Mouse (Mus musculus) olfactory bulb, adult 2 months (tissue): ENCODE data around the gene St6galnac4.

ENCODE experiments used
- CTCF ChIP-seq: fragments of 200-500 bp; IDR thresholded peaks from 2 replicates; pipeline ENCODE4 v1.5.1; 2012; ENCODE audit warnings: low read depth, mild to moderate bottlenecking, low read length, moderate library complexity; ENCODE audit not compliant: insufficient read depth
- POLR2A ChIP-seq: fragments of 200-500 bp; IDR thresholded peaks from 2 replicates; pipeline ENCODE4 v1.6.1; 2012; ENCODE audit warnings: mild to moderate bottlenecking, low read depth, low read length, moderate library complexity; ENCODE audit not compliant: insufficient read depth

DNA sequence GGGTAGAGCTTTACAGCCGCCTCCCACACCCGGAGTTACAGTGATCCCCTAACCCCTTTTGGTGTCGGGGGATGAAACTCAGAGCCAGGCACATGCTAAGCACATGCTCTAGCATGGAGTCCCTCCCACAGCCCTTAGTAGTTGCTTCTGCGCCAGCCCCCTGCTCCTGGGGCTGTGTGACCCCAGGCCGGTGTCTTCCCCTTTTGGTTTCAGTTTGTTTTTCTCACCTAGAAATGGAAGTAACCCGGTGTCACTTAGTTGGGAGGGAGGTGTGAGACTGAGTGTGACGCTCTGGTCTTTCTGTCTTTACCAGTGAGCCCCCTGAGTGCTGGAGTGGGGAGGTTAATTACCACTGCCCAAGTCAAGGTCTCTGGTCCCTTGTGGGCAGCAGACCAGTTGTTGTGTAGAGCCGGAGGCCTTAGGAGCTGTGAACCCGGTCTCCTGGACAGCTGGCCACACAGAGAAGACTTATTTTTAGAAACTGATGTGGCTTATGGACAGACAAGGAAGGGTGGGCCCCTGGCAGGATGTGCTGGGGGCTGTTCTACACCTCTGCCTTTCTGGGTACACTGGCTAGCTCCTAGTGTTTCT is 931 bp downstream of the St6galnac4 start:
- TF ChIP-seq CTCF (no peak), POLR2A (no peak)
